Mouse (Mus musculus) testis, adult 2 months (tissue): Measurements from ENCODE around the gene Gm21885.

Experiments used
- CTCF ChIP-seq: fragments of 200-500 bp; IDR thresholded peaks from 2 replicates; pipeline ENCODE4 v1.5.1; 2012; ENCODE audit warnings: low read depth, mild to moderate bottlenecking, inconsistent platforms, low read length, moderate library complexity; ENCODE audit not compliant: control insufficient read depth, insufficient read depth, insufficient replicate concordance
- POLR2A ChIP-seq: fragments of 200-500 bp; IDR thresholded peaks from 2 replicates; pipeline ENCODE4 v1.6.1; 2012; ENCODE audit warnings: low read depth, mild to moderate bottlenecking, inconsistent platforms, low read length, moderate library complexity; ENCODE audit not compliant: control insufficient read depth

DNA sequence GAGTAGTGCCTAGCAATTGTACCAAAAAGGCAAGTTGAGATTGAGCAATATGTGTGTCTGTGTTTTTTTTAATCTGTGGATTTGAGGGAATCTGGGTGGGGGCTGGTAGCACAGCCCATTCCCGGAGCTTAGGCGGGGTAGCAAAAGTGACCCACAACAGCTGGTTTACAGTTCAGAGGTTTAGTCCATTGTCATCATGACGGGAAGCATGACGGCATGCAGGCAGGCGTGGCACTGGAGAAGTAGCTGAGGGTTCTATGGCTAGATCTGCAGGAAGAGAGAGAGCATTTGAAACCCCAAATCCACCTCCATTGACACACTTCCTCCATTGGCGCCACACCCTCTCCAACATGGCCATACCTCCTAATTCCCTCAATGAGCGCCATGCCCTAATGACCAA is 11.8 kb upstream of the Gm21885 start:
- no peak for TF ChIP-seq CTCF
- TF ChIP-seq POLR2A: no peak
